Mouse (Mus musculus): Measurements from ENCODE around the gene Flad1. TPM values are rescaled to one million over a fixed set of nuclear protein-coding genes. Genes with fewer than 3 reads are reported as not detected.
A peak's percentile ranks its signal among the peaks of the same experiment; 100 is the strongest.

Flad1 gene
- total RNA-seq (2021), result 10 to 100 TPM; 30.9 to 36.8 TPM
- long read RNA-seq, experiment 1, transcript Flad1-204 (8 exons, 2,892 nt), result major isoform, 16 of 35 reads
- long read RNA-seq, experiment 1, partial matches to known transcripts, result 2 of 35 reads
- long read RNA-seq, experiment 1, other reads (novel, unspliced or antisense), result 16 of 35 reads
- long read RNA-seq, experiment 2, transcript Flad1-204 (8 exons, 2,892 nt), result major isoform, 20 of 47 reads
- long read RNA-seq, experiment 2, transcript Flad1-202 (8 exons, 2,238 nt), result minor isoform, 5 of 47 reads
- long read RNA-seq, experiment 2, partial matches to known transcripts, result 2 of 47 reads
- long read RNA-seq, experiment 2, other reads (novel, unspliced or antisense), result 20 of 47 reads

DNA sequence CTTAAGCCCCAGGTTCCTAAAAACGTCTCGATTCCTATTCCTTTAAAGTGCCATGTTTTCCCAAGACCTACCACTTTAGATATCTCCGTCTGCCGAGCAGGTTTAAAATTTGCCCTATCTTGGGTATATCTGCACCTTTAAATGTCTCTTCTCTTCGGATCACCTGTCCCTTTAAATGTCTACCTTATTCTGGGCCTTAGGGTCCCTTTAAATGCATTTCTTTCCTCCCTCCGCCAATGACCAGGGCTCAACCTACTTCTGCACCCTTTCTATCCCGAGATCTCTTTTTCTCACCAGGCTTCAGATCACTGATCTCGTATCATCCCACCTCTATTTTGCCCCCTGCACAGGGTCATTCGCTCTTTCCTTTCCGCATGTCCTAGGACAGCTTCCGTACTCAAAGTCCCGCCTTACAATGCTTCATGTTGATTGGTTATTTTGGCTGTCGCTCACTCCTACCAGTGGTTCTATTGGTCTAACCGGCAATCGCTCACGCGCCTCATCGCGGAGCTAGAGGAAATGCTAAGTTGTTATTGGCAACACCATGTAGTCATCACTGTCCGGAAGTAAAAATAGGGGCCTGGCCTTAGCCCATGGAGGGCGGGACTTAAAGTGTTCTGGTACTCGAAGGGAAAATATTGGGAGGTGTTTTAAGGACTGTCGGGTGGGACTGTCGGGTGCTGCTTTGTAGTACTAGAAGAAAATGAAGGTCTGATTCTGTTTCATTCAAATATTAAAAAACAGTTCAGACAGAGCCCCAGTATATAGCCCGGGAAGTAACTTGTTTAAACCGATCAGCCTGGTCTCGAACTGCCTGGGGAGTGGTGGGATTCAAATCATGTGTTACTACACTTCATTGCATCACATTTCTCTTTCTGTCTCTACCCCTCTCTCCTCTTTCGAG lies at the start of gene Flad1:
TSS of gene Flad1 (minus strand) at position 381 of the 904 bp plus-strand sequence.
- DNase-seq (ENCODE audit: low spot score in 2 of 2), result peak; percentile 88 to 91

GRCm38 (mm10) chr3:89458965-89459807 lies 47.5 kb upstream of the Flad1 start:
- peak; percentile 71 to 77 for DNase-seq (ENCODE audit: low spot score in 2 of 2)

GRCm38 (mm10) chr3:89458372-89458964 lies 46.8 kb upstream of the Flad1 start:
- no peak for DNase-seq (ENCODE audit: low spot score in 2 of 2)

- DNase-seq (ENCODE audit: low spot score in 2 of 2), result peak in 1 of 2 experiments; percentile 56
Measured at GRCm38 (mm10) chr3:89456726-89457665, 45.3 kb upstream of the Flad1 start.

GRCm38 (mm10) chr3:89455786-89456285 lies 44.2 kb upstream of the Flad1 start:
- no peak for DNase-seq (ENCODE audit: low spot score in 2 of 2)

- no peak for DNase-seq (ENCODE audit: low spot score in 2 of 2)
Measured at GRCm38 (mm10) chr3:89454401-89455177, 42.9 kb upstream of the Flad1 start, which contains the start of gene Pmvk. TSS of gene Pmvk (plus strand) at chr3:89454541.

- no peak for DNase-seq (ENCODE audit: low spot score in 2 of 2)
Measured at GRCm38 (mm10) chr3:89451916-89452315, 40.2 kb upstream of the Flad1 start.

GRCm38 (mm10) chr3:89449541-89449940 lies 37.9 kb upstream of the Flad1 start:
- peak in 1 of 2 experiments; percentile 55 for DNase-seq (ENCODE audit: low spot score in 2 of 2)

- DNase-seq (ENCODE audit: low spot score in 2 of 2), result peak in 1 of 2 experiments; percentile 47
Measured at GRCm38 (mm10) chr3:89448720-89449537, 37.3 kb upstream of the Flad1 start.

DNA sequence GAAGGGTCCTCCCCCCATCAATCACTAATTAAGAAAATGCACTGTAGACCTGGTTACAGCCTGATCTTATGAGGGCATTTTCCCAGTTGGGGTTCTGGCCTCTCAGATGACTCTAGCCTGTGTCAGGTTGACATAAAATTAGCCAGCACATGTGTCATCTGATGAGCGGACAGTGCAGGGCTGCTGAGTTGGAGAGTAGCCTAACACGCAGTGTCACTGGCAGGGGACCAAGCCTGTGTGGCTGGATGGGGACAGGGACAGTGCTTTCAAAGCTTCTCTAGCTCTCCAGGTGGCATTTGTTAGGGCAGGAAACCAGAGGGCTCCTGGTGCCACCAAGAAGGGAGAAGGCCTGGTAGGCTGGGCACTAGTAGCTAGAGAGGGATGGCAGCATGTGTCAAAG lies 29.0 kb upstream of the Flad1 start:
- DNase-seq (ENCODE audit: low spot score in 2 of 2), result no peak

- no peak for DNase-seq (ENCODE audit: low spot score in 2 of 2)
Measured at GRCm38 (mm10) chr3:89437269-89437668, 25.6 kb upstream of the Flad1 start.

DNA sequence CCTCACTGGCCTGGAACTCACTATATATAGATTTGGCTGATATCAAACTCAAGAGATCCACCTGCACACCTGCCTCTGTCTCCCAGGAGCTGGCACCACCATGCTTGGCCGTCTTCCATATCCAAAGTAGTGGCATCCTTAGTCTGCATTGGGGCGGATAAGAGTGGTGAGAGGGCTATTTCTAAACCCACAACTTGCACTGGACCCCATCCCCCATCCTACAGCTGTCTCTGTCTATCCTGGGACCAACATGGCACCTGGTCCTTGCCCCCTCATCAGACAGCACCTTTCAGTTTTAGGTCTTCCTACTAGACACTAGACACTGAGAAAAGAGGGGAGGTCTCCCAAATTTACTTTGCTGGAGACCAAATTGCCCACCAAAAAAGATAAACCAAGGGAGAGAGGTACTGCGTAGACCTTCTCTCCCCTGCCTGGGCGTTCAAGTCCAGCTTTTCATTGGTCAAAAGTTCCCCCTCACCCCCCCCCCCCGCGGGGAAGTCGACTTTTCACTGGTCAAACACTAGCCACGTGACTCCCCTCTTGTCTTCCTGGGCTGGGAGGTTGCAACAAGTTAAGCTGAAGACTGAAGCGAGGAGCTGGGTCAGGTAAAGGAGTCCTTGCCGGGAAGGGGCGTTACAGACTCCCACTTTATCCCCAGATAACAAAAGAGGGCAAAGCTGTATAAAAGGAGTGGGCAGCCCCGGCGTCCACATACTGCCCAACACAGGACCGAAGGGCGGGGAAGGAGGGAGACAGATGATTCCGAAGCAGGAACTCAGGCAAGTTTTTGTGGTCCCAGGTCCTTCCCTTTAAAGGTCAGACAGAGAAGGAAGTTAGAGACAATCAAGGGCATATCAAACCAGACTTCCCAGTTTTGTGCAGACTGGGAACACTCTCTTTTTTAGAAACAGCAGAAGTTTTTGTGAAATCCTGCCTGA lies 24.8 kb upstream of the Flad1 start, which contains the start of gene Pbxip1:
TSS of gene Pbxip1 (plus strand) at position 531 of the 938 bp plus-strand sequence.
- DNase-seq (ENCODE audit: low spot score in 2 of 2), result peak in 1 of 2 experiments; percentile 51

DNA sequence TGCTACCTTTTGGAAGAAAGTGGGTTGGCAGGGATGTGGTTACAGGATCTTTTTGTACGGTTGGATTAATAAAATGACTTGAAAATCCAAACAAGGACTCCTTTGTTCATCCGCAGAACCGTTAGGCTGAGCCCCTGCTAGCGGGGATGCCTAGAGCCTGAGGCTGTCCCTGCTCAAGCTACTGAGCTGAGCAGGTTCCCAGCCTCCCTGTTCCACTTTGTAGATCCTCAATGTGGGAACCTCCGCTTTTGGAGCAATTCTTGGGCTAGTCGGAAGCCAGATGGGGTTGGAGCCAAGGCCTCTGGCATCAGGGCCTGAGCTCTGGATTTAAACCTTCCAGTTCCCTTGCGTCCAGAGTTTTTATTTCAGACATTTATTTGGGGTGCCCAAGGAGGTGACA lies 23.4 kb upstream of the Flad1 start:
- DNase-seq (ENCODE audit: low spot score in 2 of 2), result no peak

- no peak for DNase-seq (ENCODE audit: low spot score in 2 of 2)
Measured at GRCm38 (mm10) chr3:89434532-89434931, 22.9 kb upstream of the Flad1 start.

DNA sequence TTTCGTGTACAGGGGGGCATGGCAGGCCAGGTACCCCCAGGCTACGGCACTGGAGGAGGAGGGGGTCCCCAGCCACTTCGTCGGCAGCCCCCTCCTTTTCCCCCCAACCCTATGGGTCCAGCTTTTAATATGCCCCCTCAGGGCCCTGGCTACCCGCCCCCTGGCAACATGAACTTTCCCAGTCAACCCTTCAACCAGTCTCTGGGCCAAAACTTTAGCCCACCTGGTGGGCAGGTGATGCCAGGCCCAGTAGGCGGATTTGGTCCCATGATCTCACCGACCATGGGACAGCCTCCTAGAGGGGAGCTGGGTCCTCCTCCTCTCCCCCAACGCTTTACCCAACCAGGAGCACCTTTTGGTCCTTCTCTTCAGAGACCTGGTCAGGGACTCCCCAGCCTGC lies 20.9 kb upstream of the Flad1 start:
- DNase-seq (ENCODE audit: low spot score in 2 of 2), result no peak

Data from adrenal gland, postnatal 4 days (tissue).